Mouse (Mus musculus): ENCODE measurements around the gene Hif3a. TPM values are rescaled to one million over a fixed set of nuclear protein-coding genes. Genes with fewer than 3 reads are reported as not detected.
"Not testable (repeated sequence)": the region's sequence is repeated elsewhere in the genome, so short reads cannot be mapped to it uniquely, and the experiment has no call there.

Gene Hif3a
- polyA plus RNA-seq, 1 experiment from 2014 or later, result 25.2 TPM

DNA sequence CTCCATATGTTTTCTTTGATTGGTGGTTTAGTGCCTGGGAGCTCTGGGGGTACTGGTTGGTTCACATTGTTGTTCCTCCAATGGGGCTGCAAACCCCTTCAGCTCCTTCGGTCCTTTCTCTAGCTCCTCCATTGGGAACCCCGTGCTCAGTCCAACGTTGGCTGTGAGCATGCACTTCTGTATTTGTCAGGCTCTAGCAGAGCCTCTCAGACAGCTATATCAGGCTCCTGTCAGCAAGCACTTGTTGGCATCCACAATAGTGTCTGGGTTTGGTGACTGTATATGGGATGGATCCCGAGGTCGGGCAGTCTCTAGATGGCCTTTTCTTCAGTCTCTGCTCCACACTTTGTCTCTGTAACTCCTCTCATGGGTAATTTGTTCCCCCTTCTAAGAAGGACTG lies 5.4 kb upstream of the Hif3a start:
- H3K27me3 ChIP-seq (ENCODE audit: insufficient read depth, low read length); H3K9ac ChIP-seq (replicated peaks; ENCODE audit: low read length); H3K4me1 ChIP-seq (ENCODE audit: insufficient read depth, low read length); H3K4me3 ChIP-seq (ENCODE audit: low read length); H3K4me2 ChIP-seq (replicated peaks; ENCODE audit: low read depth, low read length); H3K9me3 ChIP-seq (ENCODE audit: low read length); H3K36me3 ChIP-seq (ENCODE audit: insufficient read depth, low read length); H3K27ac ChIP-seq (ENCODE audit: low read length); ATAC-seq (ENCODE audit: low FRiP score, low TSS enrichment): not testable (repeated sequence)
- WGBS, result 68% methylated on average over 5 of the region's 5 CpGs

DNA sequence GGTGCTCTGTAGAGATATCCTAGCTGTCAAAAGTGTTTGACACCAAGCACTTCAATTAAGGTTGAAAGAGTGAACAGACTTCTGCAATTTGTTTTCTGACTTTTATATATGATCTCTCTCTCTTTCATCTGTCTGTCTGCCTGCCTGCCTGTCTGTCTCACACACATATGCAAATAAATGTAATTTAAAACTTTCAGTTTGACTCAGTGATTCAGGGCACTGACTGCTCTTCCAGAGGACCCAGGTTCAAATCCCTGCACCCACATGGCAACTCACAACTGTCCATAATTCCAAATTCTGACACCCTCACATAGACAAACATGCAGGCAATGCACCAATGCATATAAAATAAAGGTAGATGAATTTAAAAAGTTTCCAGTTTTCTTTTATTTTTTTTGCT lies 4.8 kb upstream of the Hif3a start:
- ATAC-seq (ENCODE audit: low FRiP score, low TSS enrichment), result no peak
- Histone ChIP-seq H3K27ac (ENCODE audit: low read length) (no peak overlapping the region), H3K36me3 (ENCODE audit: insufficient read depth, low read length) (no peaks in the 10 kb centered on the region), H3K4me3 (ENCODE audit: low read length) (no peak overlapping the region), H3K9ac (replicated peaks; ENCODE audit: low read length) (no peak overlapping the region), H3K4me2 (replicated peaks; ENCODE audit: low read depth, low read length) (no peak overlapping the region), H3K27me3 (ENCODE audit: insufficient read depth, low read length) (no peaks in the 10 kb centered on the region), H3K4me1 (ENCODE audit: insufficient read depth, low read length) (peaks cover 7% of the 10 kb centered on the region), H3K9me3 (ENCODE audit: low read length) (no peaks in the 10 kb centered on the region)

DNA sequence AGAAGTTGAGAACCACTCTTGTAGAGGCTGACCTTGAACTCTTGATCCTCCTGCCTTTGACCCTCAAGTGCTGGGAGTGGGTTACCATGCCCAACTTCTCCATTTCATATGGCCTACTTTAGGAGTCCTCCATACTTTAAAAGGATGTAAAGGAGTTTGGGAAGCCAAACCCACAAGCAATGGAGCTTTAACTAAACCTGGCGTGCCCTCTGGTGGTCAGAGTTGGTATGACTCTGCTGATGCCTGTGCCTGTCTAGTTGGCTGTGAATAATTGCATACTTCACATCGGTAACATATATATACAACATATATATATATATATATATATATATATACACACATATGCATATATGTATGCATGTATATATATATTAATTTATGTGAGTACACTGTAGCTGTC lies 4.2 kb upstream of the Hif3a start:
- no peak overlapping the region for H3K4me3 ChIP-seq (ENCODE audit: low read length)
- H3K4me2 ChIP-seq (replicated peaks; ENCODE audit: low read depth, low read length), result no peak overlapping the region
- no peak for ATAC-seq (ENCODE audit: low FRiP score, low TSS enrichment)
- no peaks in the 10 kb centered on the region for H3K27me3 ChIP-seq (ENCODE audit: insufficient read depth, low read length)
- WGBS, result 12% methylated on average over 2 of the region's 2 CpGs
- H3K9ac ChIP-seq (replicated peaks; ENCODE audit: low read length), result no peak overlapping the region
- no peak overlapping the region for H3K27ac ChIP-seq (ENCODE audit: low read length)
- H3K4me1 ChIP-seq (ENCODE audit: insufficient read depth, low read length), result peaks cover 7% of the 10 kb centered on the region
- no peaks in the 10 kb centered on the region for H3K9me3 ChIP-seq (ENCODE audit: low read length)
- H3K36me3 ChIP-seq (ENCODE audit: insufficient read depth, low read length), result no peaks in the 10 kb centered on the region

GRCm38 (mm10) chr7:17065620-17066019 lies 3.4 kb upstream of the Hif3a start:
- 73% methylated on average over 8 of the region's 9 CpGs for WGBS
- Histone ChIP-seq H3K4me1 (ENCODE audit: insufficient read depth, low read length) (peaks cover 14% of the 10 kb centered on the region), H3K9me3 (ENCODE audit: low read length) (no peaks in the 10 kb centered on the region), H3K9ac (replicated peaks; ENCODE audit: low read length) (no peak overlapping the region), H3K4me3 (ENCODE audit: low read length) (no peak overlapping the region), H3K36me3 (ENCODE audit: insufficient read depth, low read length) (no peaks in the 10 kb centered on the region), H3K4me2 (replicated peaks; ENCODE audit: low read depth, low read length) (no peak overlapping the region), H3K27me3 (ENCODE audit: insufficient read depth, low read length) (no peaks in the 10 kb centered on the region), H3K27ac (ENCODE audit: low read length) (no peak overlapping the region)
- ATAC-seq (ENCODE audit: low FRiP score, low TSS enrichment), result no peak

GRCm38 (mm10) chr7:17062845-17063244 lies 618 bp upstream of the Hif3a start:
- H3K9me3 ChIP-seq (ENCODE audit: low read length), result no peaks in the 10 kb centered on the region
- peak overlapping the region; percentile 68 for H3K9ac ChIP-seq (replicated peaks; ENCODE audit: low read length)
- H3K4me2 ChIP-seq (replicated peaks; ENCODE audit: low read depth, low read length), result peak overlapping the region; percentile 86
- peak overlapping the region; percentile 84 for H3K27ac ChIP-seq (ENCODE audit: low read length)
- peak overlapping the region; percentile 56 for H3K4me3 ChIP-seq (ENCODE audit: low read length)
- peaks cover 42% of the 10 kb centered on the region for H3K4me1 ChIP-seq (ENCODE audit: insufficient read depth, low read length)
- no peaks in the 10 kb centered on the region for H3K36me3 ChIP-seq (ENCODE audit: insufficient read depth, low read length)
- no peaks in the 10 kb centered on the region for H3K27me3 ChIP-seq (ENCODE audit: insufficient read depth, low read length)
- 15% methylated on average over 11 of the region's 11 CpGs for WGBS
- peak; percentile 24 for ATAC-seq (ENCODE audit: low FRiP score, low TSS enrichment)

GRCm38 (mm10) chr7:17060782-17061605 lies 1.2 kb downstream of the Hif3a start:
- no peaks in the 10 kb centered on the region for H3K36me3 ChIP-seq (ENCODE audit: insufficient read depth, low read length)
- peak overlapping the region; percentile 99 for H3K27ac ChIP-seq (ENCODE audit: low read length)
- peaks cover 56% of the 10 kb centered on the region for H3K4me1 ChIP-seq (ENCODE audit: insufficient read depth, low read length)
- peak overlapping the region; percentile 86 for H3K4me2 ChIP-seq (replicated peaks; ENCODE audit: low read depth, low read length)
- WGBS, result 76% methylated on average over 22 of the region's 22 CpGs
- H3K27me3 ChIP-seq (ENCODE audit: insufficient read depth, low read length), result no peaks in the 10 kb centered on the region
- H3K9me3 ChIP-seq (ENCODE audit: low read length), result no peaks in the 10 kb centered on the region
- H3K9ac ChIP-seq (replicated peaks; ENCODE audit: low read length), result peak overlapping the region; percentile 75
- ATAC-seq (ENCODE audit: low FRiP score, low TSS enrichment), result no peak
- H3K4me3 ChIP-seq (ENCODE audit: low read length), result peak overlapping the region; percentile 56

- Histone ChIP-seq H3K9me3 (ENCODE audit: low read length) (no peaks in the 10 kb centered on the region), H3K27me3 (ENCODE audit: insufficient read depth, low read length) (no peaks in the 10 kb centered on the region), H3K4me3 (ENCODE audit: low read length) (peak overlapping the region; percentile 56), H3K4me1 (ENCODE audit: insufficient read depth, low read length) (peaks cover 61% of the 10 kb centered on the region), H3K36me3 (ENCODE audit: insufficient read depth, low read length) (no peaks in the 10 kb centered on the region), H3K4me2 (replicated peaks; ENCODE audit: low read depth, low read length) (peak overlapping the region; percentile 86), H3K27ac (ENCODE audit: low read length) (peak overlapping the region; percentile 99), H3K9ac (replicated peaks; ENCODE audit: low read length) (peak overlapping the region; percentile 64)
- peak; percentile 20 for ATAC-seq (ENCODE audit: low FRiP score, low TSS enrichment)
- WGBS, result 37% methylated on average over 9 of the region's 9 CpGs
Observed at GRCm38 (mm10) chr7:17060031-17060781, 2.0 kb downstream of the Hif3a start.

- WGBS, result 60% methylated on average over 3 of the region's 3 CpGs
- H3K9ac ChIP-seq (replicated peaks; ENCODE audit: low read length), result peak overlapping the region; percentile 50
- no peaks in the 10 kb centered on the region for H3K9me3 ChIP-seq (ENCODE audit: low read length)
- no peaks in the 10 kb centered on the region for H3K27me3 ChIP-seq (ENCODE audit: insufficient read depth, low read length)
- peak overlapping the region; percentile 86 for H3K4me2 ChIP-seq (replicated peaks; ENCODE audit: low read depth, low read length)
- peak overlapping the region; percentile 99 for H3K27ac ChIP-seq (ENCODE audit: low read length)
- no peak for ATAC-seq (ENCODE audit: low FRiP score, low TSS enrichment)
- peak overlapping the region; percentile 56 for H3K4me3 ChIP-seq (ENCODE audit: low read length)
- peaks cover 61% of the 10 kb centered on the region for H3K4me1 ChIP-seq (ENCODE audit: insufficient read depth, low read length)
- H3K36me3 ChIP-seq (ENCODE audit: insufficient read depth, low read length), result peaks cover 5% of the 10 kb centered on the region; the same call in 1 of the 2 replicates
Observed at GRCm38 (mm10) chr7:17059463-17059844, 2.8 kb downstream of the Hif3a start.

- Histone ChIP-seq H3K27ac (ENCODE audit: low read length) (peak overlapping the region; percentile 99), H3K4me2 (replicated peaks; ENCODE audit: low read depth, low read length) (peak overlapping the region; percentile 86), H3K36me3 (ENCODE audit: insufficient read depth, low read length) (peaks cover 8% of the 10 kb centered on the region; the same call in 1 of the 2 replicates), H3K4me1 (ENCODE audit: insufficient read depth, low read length) (peaks cover 61% of the 10 kb centered on the region), H3K9ac (replicated peaks; ENCODE audit: low read length) (peak overlapping the region; percentile 59), H3K27me3 (ENCODE audit: insufficient read depth, low read length) (no peaks in the 10 kb centered on the region), H3K4me3 (ENCODE audit: low read length) (peak overlapping the region; percentile 56), H3K9me3 (ENCODE audit: low read length) (no peaks in the 10 kb centered on the region)
- 38% methylated on average over 8 of the region's 8 CpGs for WGBS
- peak; percentile 10; the same call in 1 of the 2 replicates for ATAC-seq (ENCODE audit: low FRiP score, low TSS enrichment)
Observed at GRCm38 (mm10) chr7:17058816-17059462, 3.3 kb downstream of the Hif3a start.
